Mouse (Mus musculus): Measurements from ENCODE around the gene Hist1h2aa. TPM values are rescaled to one million over a fixed set of nuclear protein-coding genes. Genes with fewer than 3 reads are reported as not detected.

Hist1h2aa gene
- total RNA-seq, 2 experiments from 2014 or later: not detected

DNA sequence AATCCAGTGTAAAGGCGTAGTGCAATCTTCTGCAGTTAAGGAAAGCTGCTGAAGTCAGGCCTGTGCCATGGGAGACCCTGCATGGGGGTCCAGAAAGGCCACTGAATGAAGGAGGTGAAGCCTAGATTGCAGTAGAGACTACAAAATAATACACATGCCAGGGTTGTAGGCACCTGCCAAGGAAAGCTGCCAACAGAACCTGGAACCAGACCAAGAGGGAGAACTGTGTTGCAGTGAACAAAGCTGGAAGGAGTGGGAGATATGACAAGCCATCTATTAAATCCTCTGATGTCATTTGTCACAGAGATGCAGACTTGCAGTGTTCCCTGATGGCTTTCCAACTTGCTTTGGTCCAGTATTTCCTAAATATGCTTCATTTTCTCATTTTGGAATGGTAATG lies 4.4 kb downstream of the Hist1h2aa start:
- intact Hi-C loops (cut with DNase I; ENCODE audit: low total_unique reads): no loop called here
- DNase-seq: no peak

- intact Hi-C loops (cut with DNase I; ENCODE audit: low total_unique reads): no loop called here
- no peak for DNase-seq
Measured at GRCm38 (mm10) chr13:23940291-23940690, 6.0 kb downstream of the Hist1h2aa start.

DNA sequence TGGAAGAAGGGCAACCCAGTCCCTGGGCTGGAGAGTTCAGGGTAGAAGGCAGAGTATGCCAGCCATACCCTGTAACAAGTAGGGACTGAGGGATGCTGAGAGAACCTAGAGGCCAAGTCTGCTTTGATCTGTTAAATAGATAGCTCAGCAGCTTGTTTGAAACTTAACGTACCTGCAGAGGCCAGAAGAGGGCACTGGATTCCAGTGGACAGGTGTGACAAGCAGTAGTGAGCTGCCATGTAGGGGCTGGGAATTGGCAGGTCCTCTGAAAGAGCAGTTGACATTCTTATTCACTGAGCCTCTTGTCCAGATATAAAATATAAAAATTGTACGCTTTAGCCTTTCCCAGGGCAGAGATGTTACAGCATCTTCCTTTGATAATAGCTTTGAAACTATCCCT lies 8.6 kb downstream of the Hist1h2aa start:
- DNase-seq: no peak
- intact Hi-C loops (cut with DNase I; ENCODE audit: low total_unique reads): no loop called here

DNA sequence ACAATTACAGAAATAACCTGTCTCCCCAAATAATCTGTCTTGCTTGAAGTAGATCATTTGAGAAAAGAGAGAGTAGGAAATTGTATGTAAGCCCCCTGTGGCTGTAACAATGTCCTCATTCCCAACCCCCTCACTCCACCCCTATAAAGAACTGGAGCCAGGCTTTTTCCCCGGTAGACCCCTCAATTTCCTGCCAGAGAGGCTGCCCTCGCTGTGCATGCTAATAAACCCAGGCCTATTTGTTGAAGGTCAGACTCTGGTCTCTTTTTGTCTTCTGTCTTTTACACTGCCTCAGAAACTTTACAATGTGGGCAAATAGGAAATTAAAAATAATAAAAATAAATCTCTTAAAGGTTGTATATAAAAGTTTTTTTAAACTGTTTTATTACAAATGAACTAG lies 12.0 kb downstream of the Hist1h2aa start:
- no peak for DNase-seq
- intact Hi-C loops (cut with DNase I; ENCODE audit: low total_unique reads): loop anchor here (5.0 kb wide), 1 partner anchor 119 kb away; no protein-coding TSS in a partner anchor

DNA sequence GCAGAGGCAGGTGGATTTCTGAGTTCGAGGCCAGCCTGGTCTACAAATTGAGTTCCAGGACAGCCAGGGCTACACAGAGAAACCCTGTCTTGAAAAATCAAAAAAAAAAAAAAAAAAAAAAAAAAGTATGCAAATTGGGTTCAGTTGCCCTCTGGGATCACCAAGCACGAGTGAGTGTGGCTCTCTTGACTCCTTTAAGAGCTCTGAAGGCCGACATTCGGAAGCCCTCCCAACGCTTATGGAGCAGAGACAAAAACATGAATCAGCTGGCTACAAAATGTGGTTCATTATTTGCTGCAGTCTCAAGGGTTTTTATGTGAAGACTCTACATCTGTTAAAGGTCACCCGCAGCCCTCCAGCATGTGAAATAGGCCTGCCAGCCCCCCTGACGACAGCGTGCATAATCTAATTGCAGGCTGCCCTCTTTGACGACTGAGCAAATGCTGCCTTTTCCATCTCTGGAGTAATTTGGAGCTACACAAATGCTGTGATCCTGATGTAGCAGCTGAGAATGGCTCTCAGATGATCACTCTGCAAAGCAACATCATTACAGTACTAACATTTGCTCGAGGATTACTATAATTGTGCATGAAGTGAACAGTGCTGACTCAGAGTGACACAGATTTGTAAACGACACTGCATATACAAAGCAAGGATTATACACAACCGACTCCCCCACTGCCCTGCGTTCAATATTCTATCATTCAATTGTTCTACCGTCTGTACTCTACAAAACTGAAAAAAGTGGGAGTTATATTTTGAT lies 15.4 kb downstream of the Hist1h2aa start:
- intact Hi-C loops (cut with DNase I; ENCODE audit: low total_unique reads): loop anchor here (5.0 kb wide), 1 partner anchor 122 kb away; no protein-coding TSS in a partner anchor
- DNase-seq: no peak

DNA sequence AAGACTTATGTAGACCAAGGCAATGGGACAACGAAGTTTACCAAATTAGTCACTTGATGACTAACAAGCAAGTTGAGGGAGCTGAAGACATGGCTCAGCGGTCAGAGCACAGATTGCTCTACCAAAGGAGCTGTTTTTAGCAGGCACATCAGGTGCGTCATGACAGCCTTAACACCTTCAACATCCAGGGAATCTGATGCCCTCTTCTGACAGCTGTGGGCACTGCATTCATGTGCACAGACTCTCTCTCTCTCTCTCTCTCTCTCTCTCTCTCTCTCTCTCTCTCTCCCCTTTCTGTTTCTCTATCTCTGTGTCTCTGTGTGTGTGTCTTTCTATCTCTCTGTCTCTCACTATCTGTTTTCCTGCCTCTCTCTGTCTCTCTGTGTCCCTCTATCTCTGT lies 16.7 kb downstream of the Hist1h2aa start:
- intact Hi-C loops (cut with DNase I; ENCODE audit: low total_unique reads): no loop called here
- DNase-seq: no peak

- intact Hi-C loops (cut with DNase I; ENCODE audit: low total_unique reads): no loop called here
- DNase-seq: no peak
Measured at GRCm38 (mm10) chr13:23959776-23960175, 25.5 kb downstream of the Hist1h2aa start.

DNA sequence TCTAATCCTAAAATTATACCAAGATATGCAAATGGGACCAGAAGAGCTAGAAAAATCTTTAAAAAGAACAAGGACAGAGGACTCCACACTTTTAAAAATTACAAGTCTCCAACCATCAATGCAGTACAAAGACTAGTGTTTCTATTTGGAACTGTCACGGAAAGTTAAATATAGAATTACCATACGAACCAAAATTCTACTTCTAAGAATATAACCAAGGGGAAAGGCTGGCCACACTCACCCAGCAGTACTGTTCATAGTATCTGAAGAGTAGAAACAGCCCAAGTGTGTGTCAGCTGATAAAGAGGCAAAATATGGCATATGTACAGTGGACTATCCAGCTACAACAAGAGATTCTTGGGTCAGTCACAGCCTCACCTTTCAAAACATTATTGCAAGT lies 30.6 kb downstream of the Hist1h2aa start:
- DNase-seq: no peak

GRCm38 (mm10) chr13:23971870-23972269 lies 37.6 kb downstream of the Hist1h2aa start:
- intact Hi-C loops (cut with DNase I; ENCODE audit: low total_unique reads): no loop called here
- DNase-seq: no peak

More for the DNA sequence above, 30.6 kb downstream of the Hist1h2aa start:
- intact Hi-C loops (cut with DNase I; ENCODE audit: low total_unique reads): no loop called here

- intact Hi-C loops (cut with DNase I; ENCODE audit: low total_unique reads): no loop called here
- no peak for DNase-seq
Measured at GRCm38 (mm10) chr13:23972271-23972670, 38.0 kb downstream of the Hist1h2aa start.

Small RNA genes within 50 kb of the gene (microRNA-seq; reads per million reads assigned to microRNA genes)
- 0 reads per million in 2 experiments for gene Gm44344

Other genes starting within 250 kb of the Hist1h2aa start
- not detected for gene Hist1h1t, start 238.6 kb upstream of the Hist1h2aa start, total RNA-seq (2021)
- gene Hist1h4c, start 236.0 kb upstream of the Hist1h2aa start, total RNA-seq (2021): 10 to 100 TPM; 94.2 to 99.8 TPM
- gene Hfe, start 223.6 kb upstream of the Hist1h2aa start, total RNA-seq (2021): 10 to 100 TPM; 15.3 to 17.6 TPM
- 100 to 1,000 TPM; 258 to 269 TPM for gene Hist1h1c, start 195.7 kb upstream of the Hist1h2aa start, total RNA-seq (2021)
- gene Hist1h3c, start 188.9 kb upstream of the Hist1h2aa start, total RNA-seq (2021): 10 to 100 TPM; 31.6 to 33.2 TPM
- gene Hist1h2bb, start 187.7 kb upstream of the Hist1h2aa start, total RNA-seq (2021): 10 to 100 TPM; 42.8 to 44.6 TPM
- gene Hist1h2ab, start 183.3 kb upstream of the Hist1h2aa start, total RNA-seq (2021): 10 to 100 TPM; 67.6 to 81.2 TPM
- gene Hist1h3b, start 182.2 kb upstream of the Hist1h2aa start, total RNA-seq (2021): 10 to 100 TPM; 86.8 to 91.4 TPM
- 10 to 100 TPM; 56.8 to 62.2 TPM for gene Hist1h4b, start 177.4 kb upstream of the Hist1h2aa start, total RNA-seq (2021)
- 10 to 100 TPM; 55.4 to 68.5 TPM for gene Hist1h4a, start 173.2 kb upstream of the Hist1h2aa start, total RNA-seq (2021)
- 10 to 100 TPM; 70.9 to 73.7 TPM for gene Hist1h3a, start 172.1 kb upstream of the Hist1h2aa start, total RNA-seq (2021)
- 10 to 100 TPM; 45.7 to 47.5 TPM for gene Hist1h1a, start 170.8 kb upstream of the Hist1h2aa start, total RNA-seq (2021)
- gene Trim38, start 164.5 kb upstream of the Hist1h2aa start, total RNA-seq (2021): not detected
- gene Slc17a2, start 127.5 kb upstream of the Hist1h2aa start, total RNA-seq (2021): not detected
- gene Slc17a3, start 95.0 kb upstream of the Hist1h2aa start, total RNA-seq (2021): not detected
- not detected for gene Slc17a1, start 66.7 kb upstream of the Hist1h2aa start, total RNA-seq (2021)
- gene Slc17a4, start 19.5 kb upstream of the Hist1h2aa start, total RNA-seq (2021): not detected
- gene Hist1h2ba, start 306 bp upstream of the Hist1h2aa start, total RNA-seq (2021): not detected
- not detected for gene Scgn, start 56.8 kb downstream of the Hist1h2aa start, total RNA-seq (2021)